Mouse (Mus musculus) R1 (cell line): ENCODE measurements around the gene Lurap1l.
"Not testable (repeated sequence)": the region's sequence is repeated elsewhere in the genome, so short reads cannot be mapped to it uniquely, and the experiment has no call there.

Source experiments
- DNase-seq: peaks from one replicate; pipeline ENCODE4 v3.0.0-alpha.2; 2018; ENCODE audit warnings: low read depth, low spot score

The Lurap1l gene

DNA sequence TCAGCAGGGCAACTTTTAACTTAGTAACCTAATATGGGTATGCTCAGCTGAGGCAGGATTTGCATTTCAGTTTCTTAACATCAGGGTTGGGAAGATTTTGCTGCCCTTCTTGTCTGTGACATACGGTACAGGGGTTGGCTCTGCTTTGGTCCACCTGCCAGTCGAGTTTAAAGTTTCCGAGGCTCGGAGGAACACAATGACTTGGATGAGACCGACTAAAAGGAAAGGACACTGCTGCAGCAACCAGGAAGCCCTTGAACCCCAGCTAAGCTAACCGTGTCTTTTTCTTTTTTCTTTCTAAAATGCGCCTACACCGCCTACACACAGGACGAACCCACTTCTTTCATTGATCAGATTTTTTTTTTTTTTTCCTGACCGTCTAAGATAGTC lies at the start of gene Lurap1l:
Gene Lurap1l (plus strand): TSS at position 166 of the 390 bp plus-strand sequence.
- DNase-seq: peak; percentile 79

DNA sequence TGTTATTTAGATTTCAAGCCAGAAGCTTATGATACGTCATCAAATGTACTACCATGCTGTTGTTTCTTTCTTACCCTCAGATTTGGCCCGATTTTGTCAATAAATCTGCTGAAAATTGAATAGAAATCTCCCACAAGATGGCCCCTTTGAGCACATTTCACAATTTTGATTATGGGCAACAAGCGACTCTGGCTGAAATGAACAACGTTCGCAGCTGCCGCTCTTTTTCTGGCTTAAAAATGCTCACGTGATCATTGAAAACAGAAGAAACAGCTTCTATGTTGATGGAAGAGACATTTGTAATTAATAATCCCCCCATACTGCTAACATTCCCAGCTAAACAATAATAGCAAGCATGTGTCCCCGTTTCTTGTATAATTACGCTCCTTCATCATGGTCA lies 47.5 kb upstream of the Lurap1l start:
- no peak for DNase-seq

DNA sequence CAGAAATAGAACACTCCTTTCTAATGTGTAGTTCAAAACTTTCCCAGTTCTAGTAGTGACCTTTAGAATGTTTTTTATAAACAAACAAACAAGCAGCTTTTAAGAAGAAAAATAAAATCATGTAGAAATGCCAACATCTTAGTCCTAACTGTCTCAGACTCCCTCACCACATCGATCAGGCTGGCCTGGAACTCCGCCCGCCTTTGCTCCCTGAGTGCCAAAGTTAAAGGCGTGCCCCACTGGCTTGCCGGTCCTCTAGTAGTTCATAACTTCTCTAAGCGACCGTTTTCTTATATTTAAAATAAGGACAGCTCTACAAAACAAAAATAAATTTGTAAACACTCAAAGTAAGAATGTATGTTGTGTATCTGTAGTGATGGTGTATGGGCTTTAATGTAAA lies 46.5 kb upstream of the Lurap1l start:
- DNase-seq: no peak

DNA sequence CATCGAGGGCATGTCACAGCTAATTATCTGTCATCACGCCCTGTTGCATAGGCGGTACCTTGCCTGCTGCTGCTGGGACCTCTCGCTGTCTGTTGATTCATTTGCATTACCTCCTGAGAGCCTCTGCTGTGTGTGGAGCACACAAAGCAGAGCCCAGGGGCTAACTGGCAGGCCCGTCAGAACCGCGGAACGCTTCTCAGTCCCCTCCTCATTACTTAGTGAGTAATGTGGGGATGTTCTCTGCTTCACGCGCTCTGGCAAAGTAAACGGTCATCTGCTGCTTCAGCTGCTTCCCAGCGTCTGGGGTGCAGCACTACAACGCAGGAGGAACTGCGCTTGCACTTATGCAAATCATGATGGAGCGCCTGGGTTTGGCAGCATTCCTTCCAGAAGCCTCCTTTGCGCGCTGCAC lies 45.9 kb upstream of the Lurap1l start:
- peak; percentile 69 for DNase-seq

DNA sequence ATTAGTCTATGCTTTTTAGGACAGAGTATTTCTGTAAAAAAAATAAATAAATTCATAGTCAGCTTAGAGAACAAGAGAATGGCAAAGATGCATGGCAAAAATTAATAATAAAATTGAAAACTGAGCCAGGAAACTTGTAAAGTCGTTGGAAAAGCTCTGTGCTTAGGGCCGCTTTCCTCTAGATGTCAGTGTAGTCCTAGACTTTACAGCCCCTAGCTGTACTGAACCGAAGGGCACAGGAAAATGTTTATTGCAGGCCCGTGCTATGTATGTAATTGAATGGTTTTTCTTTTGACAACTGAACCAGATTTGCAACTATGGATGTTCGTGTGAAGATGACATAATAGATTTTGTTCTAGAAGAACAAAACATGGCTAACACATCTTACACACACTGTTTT lies 44.4 kb upstream of the Lurap1l start:
- DNase-seq: peak; percentile 25

DNA sequence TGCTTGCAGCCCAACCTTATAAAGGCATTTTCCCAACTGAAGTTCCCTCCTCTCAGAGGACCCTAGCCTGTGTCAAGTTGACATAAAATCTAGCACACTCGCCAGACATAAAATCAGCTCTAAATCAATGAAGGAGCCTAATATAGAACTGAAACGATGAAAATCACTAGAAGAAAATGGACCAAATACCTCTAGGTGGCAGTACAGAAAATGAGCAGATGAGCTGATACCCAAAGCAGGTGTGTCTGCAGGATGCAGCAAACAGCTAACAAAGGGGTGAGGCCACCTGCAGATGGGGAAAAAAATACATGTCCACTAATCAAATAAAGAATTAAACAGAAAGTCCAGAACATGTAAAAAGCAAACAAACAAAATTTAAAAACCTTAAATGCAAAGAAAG lies 40.8 kb upstream of the Lurap1l start:
- DNase-seq: no peak

DNA sequence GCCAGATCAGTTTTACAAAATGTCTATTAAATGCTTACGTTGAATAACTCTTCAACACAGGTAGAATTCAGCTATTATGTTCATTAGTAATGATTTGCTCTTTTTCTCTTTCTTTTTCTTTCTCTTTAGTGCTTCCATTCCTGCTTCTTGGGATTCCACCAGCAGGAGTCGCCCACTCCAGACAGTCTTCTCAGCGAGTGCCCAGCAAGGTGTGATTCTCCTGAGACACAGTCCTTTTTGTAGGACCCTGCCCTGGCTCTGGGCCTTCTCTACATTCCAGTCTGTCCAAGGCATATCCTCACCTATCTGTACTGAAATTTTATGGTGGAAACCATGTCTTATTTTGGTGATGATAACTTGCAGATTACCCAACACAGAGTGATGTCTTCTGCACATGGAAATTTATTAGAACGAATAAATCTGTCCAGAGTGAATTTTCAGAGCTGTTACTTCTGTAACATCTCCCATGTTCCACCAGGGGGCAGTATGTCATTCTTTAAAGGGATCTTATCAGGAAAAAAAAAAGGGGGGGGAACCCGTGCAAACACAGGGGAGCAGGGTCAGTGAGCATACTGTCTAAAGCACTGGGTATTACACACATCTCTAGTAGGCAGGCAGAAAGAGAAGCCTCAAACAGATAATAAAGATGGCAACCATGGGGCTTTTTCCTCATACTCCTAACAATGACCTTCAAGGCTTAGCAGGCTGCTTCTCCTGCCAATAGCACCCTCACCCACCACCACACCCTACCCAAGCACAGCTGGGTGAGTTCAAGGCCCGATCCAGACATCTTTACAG lies 37.4 kb upstream of the Lurap1l start:
- peak; percentile 79 for DNase-seq

DNA sequence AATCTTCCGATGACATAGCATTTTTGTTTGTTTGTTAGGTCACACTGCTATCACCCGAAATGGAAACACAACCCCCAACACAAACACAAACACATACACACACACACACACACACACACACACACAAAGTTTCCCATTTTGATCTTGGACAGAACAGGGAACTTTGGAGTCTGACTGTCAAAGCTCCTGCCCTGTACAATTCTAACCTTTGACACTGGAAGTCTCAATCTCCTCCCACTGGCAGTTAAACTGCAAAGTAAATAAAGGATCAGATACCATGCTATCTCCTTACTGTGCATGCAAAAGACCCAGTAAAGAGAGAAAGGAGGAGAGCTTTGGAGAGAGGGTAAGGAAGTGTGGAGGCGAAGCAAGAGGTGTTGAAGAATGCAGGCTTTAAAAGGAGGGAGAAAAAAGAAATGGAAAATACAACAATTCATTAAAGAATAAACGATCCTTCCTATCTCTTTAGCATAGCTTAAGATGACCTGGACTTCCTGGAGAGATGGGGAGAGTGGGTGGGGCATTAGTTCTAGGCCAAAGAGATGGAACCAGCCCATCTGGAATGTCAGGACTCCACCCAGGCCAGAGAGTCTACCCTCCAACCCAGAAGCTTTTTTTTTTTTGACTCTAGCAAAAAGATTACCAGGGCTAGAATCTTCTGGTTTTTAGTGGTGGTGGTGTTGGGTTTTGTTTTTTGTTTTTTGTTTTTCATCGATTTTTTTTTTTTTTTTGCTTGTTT lies 36.2 kb upstream of the Lurap1l start:
- peak; percentile 95 for DNase-seq

DNA sequence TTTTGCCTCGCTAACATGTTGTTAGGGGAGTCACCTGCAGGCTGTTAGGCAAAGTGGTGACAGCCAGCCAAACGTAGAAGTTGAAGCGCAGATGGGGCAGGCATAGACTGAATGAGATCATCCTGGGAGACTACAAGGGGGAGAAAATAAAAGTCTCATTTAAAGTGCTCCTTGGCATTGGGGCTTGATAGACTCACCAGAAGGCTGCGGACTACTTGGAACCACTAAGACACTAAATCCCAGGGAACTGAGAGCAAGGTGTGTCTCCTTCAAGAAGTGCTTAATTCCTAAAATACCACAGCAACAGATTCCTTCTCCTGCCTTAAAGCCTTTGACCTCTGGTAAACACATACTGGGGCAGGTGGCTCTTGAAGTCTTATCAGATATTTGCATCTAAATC lies 35.4 kb upstream of the Lurap1l start:
- peak; percentile 84 for DNase-seq

DNA sequence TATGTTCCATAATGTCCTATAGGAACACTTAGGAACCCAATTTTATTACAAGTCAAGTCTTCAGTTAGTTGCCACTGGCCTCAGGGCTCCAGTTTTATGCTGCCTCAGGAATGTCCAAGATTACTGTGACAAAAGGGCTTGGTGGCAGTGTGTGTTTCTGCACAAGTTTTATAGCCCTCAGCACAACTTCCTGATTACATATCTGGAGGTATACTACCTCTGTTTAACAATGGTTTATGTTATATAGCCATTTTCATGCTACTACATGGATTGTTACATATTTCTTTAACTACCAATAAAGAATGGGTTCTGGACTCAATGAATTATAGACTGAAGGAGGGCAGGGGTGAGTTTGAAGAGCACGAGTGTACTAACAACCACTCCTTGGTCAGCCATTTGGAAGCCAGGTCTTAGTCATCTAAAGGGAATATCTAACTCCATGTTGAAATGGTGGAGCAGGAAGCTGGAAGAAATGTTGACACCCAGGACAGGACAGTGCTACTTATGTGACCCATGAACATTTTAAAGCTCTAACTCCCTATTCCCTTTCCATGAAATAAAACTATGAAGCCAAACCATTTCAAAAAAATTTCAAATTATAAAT lies 28.3 kb upstream of the Lurap1l start:
- DNase-seq: no peak

DNA sequence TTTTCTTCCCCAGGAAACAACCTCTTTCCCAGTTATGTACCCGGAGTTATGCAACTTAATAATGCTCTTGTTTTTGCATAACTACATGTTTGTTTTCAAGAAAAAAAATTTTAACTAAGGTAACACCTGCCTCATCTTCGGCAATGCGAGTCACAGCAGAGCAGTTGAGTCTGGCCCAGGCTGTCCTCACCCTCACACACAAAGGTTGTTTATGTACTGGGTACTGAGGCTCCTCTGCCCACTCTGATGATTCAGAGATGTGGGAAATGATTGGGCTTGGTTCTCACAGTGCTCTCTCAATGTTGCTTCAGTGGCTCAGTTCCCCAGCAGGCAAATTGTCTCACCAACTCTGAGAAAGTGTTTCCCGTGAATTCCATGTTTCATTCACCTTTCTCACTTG lies 23.8 kb upstream of the Lurap1l start:
- DNase-seq: no peak

DNA sequence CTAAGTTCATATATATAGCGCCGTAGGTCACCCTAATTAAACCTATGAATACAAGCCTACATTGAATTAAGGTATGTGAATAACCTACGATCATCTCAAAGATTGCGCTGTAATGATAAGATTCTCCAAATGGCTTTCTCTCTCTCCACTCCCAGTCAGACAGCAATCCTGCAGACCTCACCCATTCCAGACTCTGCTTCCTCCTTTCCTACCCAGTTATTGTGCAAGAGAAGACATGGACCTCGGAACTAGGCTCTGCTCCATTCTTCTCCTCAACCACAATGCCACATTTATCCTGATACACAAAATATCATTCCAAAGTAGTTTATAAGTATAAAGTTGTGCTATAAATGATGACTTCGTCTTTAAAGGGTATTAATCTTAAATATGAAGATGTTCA lies 19.4 kb upstream of the Lurap1l start:
- DNase-seq: no peak

DNA sequence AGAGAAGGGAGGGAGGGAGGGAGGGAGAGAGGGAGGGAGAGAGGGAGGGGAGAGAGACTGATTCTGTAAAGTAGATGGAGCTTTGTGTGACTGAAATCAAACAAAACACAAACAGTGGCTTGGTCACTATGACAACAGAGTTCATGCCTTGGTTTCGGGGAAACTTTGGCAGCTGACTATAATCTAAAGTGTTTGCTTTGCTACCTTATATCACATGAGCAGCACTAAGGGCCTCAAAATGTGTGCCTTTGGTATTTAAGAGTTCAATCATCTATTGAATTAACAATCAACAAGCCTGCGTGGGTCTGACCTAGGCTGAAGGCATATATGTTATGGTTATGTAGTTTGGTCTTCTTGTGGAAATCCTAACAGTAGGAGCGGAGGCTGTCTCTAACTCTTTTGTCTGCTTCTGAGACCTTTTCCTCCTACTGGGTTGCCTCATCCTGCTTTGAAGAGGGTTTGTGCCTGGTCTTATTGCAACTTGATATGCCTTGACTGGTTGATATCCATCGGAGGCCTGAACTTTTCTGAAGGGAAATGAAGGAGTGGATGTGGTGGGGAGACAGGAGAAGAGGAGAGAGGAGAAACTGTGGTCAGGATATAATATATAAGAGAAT lies 15.1 kb upstream of the Lurap1l start:
- no peak for DNase-seq

DNA sequence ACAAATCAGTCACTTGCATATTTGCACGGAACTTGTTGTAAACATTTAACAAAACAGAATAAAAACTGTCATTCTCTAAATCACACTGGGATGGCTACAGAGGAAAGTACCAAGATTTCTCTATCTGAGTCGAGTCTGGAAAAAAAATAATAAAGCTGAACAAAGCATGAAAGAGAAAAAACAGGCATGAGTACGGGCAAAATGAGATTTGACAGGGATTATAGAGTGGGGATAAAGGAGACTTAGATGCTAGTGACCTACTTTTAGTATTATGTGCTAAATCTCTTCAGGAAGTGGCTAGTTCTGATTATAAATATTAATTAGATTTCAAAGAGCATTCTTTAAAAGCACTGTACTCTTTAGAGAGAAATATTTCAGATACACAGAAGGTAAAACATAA lies 3.7 kb upstream of the Lurap1l start:
- DNase-seq: no peak

DNA sequence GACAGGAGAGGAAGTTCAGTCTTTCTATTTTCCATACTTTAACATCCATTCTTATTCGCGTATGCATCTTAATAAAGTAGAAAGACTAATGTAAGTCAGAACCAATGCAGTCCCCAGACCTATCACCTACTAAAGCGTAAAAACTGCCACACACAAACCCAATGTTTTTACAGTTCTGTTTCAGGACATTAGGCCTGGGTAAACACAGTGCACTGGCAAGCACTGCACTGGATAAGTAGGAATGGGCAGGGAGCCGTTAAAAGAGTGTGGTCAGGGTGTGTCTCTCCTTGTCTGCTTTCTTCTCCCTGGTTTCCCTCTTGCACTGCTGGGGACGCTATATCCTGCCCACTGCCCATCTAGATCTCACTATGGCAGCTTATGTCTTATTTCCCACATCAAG lies 2.5 kb upstream of the Lurap1l start:
- DNase-seq: no peak

DNA sequence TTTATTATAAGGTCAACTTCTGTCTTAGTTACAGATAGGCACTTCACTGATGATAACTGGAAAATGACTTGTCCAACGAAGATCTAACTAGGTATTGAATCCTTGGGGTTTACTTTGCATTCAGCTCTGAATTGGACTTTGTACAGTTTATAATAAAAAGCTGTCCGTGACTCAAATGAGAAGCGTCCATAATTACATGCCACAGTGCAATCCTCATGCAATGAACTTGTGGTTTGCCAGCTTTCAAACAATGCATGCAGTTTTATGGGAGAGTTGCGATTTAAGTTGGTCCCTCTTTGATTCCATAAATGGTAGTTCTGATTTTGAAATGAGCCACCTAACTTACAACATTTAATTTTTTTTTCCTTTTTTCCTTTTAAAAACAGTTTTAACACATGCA lies 1.5 kb upstream of the Lurap1l start:
- DNase-seq: no peak

DNA sequence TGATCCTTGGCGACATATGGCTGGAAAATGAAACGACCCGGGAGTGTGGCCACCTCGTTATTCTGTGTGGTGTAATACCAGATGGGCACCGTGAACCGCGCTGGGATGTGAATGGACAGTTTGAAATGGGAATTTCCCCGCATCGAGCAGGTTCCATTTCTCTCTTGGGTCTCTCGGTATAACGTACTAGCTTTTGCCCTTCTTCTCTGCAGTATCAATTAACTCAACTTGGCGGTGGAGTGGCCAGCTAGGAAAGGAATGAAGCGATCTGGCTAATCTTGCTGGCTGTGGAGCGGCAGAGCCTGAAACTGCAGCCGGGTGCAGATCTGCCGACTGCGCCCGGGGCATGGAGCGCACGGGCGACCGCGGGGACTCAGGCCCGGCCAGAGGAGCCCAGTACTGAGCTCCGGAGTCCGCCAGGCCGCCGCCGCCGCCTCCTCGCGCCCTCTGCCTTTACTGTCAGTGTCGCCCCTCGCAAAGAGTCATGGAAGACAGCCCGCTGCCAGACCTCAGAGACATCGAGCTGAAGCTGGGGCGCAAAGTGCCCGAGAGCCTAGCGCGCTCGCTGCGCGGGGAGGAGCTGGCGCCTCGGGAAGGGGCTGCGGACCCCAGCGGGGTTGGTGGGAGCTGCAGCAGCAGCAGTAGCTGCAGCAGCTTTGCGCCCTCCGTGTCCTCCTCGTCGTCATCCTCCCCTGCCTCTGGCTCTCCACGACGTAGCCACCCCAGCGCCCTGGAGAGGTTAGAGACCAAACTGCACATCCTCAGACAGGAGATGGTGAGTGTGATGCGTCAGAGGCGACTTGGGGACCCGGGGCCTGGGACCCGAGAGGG lies 640 bp downstream of the Lurap1l start:
- peak; percentile 75 for DNase-seq

DNA sequence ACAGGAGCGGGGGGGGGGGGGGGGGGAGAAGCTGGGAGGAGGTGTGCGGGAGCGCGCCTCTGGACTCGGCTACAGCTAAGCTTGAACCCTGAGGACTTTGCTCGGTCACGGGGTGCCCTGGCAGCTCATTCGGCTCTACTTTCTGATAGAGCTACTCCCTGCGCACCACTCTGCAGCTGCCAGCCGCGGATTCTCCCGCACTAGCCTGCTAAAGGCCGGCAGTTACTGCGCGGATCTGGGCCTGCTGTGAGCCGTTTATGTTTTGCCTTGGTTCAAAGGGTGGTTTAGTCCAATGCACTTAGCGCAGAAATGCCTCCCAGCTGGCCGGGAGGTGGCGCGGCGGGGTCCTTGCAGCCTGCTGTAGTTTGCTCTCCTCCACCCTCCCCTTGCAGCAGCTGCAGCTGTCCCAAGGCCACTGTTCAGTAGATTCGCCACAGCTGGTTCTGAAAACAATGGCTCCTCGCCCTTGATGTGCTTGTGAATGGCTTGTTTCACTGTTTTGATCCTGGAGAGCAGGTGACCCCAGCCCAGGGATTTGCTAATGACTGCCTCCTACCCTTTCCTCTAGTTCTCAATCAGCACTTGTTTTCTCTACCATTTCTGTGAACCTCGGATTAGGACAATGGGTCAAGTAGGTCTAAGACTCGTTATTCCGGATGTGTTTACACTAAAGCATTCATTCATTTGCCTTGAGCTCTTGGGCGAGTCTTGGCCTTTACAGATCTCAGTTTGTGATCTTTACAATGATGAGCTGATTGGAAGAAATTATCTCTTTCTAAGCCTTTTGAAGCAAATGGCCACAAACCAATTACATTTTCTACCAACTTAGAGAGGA lies 1.5 kb downstream of the Lurap1l start:
- DNase-seq: peak; percentile 92

DNA sequence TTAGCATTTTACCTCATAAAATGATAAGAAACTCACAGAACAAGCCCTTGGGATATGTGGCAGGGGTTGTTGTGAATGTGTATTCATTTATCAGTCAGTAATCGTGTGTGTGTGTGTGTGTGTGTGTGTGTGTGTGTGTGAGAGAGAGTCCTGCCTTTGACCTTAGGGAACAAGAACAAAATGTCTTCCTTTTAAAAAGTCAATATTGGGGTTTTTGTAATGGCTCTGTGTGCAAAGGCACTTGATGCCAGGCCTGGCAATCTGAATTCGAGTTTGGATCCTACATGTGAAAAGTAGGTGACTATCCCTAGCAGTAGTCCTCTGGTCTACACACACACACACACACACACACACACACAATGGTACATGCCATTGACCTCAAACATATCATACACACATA lies 4.8 kb downstream of the Lurap1l start:
- no peak for DNase-seq

DNA sequence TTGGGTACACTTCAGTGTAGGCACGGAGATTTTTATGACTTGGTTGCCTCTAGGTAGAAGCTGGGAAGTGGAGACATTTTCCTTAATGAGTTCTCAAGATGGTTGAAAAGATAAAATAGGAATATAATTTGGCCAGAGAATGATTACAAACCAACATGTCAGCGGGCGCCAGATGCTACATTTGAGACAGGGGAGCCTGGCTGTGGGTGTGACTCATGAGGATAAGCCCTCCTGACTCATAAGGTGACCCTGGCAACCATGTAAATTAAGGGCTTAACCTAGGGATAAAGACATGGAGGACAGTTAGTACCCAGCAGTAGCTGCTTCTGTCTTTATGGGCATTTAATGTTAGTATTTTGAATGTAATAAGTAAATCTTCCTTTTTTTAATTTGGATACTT lies 6.2 kb downstream of the Lurap1l start:
- peak; percentile 6 for DNase-seq

DNA sequence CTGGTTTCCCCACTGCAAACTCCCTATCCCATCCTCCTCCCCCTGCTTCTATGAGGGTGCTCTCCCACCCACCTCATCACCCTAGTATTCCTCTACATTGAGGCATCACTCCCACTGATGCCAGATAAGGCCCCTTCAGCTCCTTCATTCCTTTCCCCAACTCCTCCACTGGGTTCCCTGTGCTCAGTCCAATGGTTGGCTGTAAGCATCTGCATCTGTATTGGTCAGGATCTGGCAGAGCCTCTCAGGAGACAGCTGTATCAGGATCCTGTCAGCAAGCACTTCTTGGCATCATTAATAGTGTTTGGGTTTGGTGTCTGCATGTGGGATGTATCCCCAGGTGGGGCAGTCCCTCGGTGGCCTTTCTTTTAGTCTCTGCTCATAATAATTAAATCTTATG lies 6.7 kb downstream of the Lurap1l start:
- not testable (repeated sequence) for DNase-seq
